Mouse (Mus musculus) thymus, adult 2 months (tissue): ENCODE data around the gene Rsph14.

Source experiments
- CTCF ChIP-seq: fragments of 200-500 bp; IDR thresholded peaks from 2 replicates; pipeline ENCODE4 v1.5.1; 2012; ENCODE audit warnings: mild to moderate bottlenecking, control low read depth, low read length, moderate library complexity, borderline replicate concordance; ENCODE audit not compliant: control insufficient read depth, poor library complexity, insufficient read depth; ENCODE audit errors: extremely low read depth
- POLR2A ChIP-seq: fragments of 200-500 bp; IDR thresholded peaks from 2 replicates; pipeline ENCODE4 v1.6.1; 2012; ENCODE audit warnings: mild to moderate bottlenecking, low read length, control low read depth, moderate library complexity; ENCODE audit not compliant: control insufficient read depth, poor library complexity, insufficient read depth; ENCODE audit errors: extremely low read depth

DNA sequence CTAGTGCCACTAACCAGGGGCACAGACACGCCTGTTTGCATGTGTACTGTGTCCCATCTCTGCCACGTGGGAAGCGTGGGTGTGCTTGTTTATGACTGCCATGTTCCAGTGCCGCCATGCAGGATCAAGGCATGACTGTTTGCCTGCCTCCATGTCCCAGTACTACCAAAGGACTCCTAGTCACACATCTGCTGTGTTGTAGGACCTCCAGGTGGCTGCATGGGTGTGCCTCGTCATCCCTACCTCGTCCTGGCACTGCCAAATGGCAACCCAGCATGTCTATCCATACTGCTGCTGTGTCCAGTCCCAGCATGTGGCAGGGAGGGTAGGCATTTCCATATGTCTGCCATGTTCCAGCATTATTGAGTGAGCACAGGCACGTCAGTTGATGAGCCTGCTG lies 104.1 kb downstream of the Rsph14 start:
- TF ChIP-seq CTCF = no peak
- TF ChIP-seq POLR2A = no peak
